Mouse (Mus musculus): ENCODE measurements around the gene Helt. TPM values are rescaled to one million over a fixed set of nuclear protein-coding genes. Genes with fewer than 3 reads are reported as not detected.

Helt gene
- 0.31 and 0.38 TPM in 2 replicates for polyA plus RNA-seq (2012; rRNA removed)

DNA sequence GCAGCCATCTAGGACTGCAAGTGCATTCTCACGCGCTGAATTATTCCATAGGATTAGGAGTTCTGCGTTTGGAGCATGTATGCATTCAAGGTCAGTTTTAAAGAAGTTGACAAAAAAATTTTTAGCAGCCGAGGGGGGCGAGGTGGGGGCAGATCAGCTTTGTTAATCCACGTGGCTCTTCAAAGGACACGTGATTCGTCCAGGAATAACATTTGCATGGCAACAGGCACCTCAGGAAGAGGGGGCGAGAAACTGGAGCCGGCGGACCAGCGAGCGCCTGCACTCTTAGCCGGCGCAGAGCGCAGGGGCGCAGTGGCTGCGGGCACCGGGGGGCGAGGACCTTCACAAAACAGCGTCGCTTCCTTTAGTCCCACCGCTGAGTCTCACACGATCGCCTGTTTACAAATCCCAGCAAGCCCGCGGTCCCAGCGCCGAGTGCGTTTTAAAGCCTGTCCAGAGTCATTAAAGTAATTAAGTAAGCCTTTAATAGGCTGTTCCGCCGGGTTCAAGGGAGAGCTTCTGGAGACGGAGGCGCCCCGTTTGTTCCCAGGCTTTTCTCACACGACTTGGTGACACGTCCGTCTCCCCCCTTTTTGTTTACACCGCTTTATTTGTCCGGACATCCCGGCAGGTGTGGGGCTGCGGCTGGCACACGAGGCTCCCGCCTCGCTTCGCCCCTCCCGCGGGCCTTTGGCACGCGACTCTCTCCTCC is at the start of gene Helt:
TSS of gene Helt (minus strand) at position 491 of the 712 bp plus-strand sequence.
- H3K27ac ChIP-seq (ENCODE audit: insufficient read depth, low read length): no peak within 1 kb of the TSS
- H3K4me3 ChIP-seq (ENCODE audit: insufficient read depth, low read length): no peak within 1 kb of the TSS
- no peaks in the 10 kb centered on the region for H3K4me1 ChIP-seq (ENCODE audit: control insufficient read depth, insufficient read depth, low read length)
- TF ChIP-seq POLR2A (IDR thresholded peaks at IDR 0.05; ENCODE audit: extremely low read depth, insufficient read depth, low read length) (no peak), CTCF (IDR thresholded peaks at IDR 0.05; ENCODE audit: extremely low read depth, insufficient read depth, low read length) (no peak)

DNA sequence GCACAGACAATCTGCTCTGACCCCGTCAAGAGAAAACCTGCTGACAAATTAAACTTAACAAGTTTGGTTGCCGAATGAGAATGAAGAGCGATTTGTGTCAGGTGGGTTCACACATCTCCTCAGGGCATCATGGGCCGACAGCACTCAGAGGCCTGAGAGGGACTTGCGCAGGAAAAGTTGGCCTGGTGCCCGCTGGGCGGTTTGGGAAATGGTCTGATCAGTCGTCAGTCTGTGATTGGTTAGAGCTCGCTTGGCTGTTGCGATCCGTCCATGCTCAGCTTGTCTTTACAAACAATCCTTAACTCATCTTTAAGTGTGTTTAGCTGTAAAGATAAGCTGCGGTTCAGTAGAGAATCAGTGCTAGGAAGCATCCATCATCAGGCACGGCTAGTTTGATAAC is 47.8 kb upstream of the Helt start:
- H3K4me3 ChIP-seq (ENCODE audit: insufficient read depth, low read length): no peak overlapping the region
- no peaks in the 10 kb centered on the region for H3K4me1 ChIP-seq (ENCODE audit: control insufficient read depth, insufficient read depth, low read length)
- H3K27ac ChIP-seq (ENCODE audit: insufficient read depth, low read length): no peak overlapping the region
- TF ChIP-seq CTCF (IDR thresholded peaks at IDR 0.05; ENCODE audit: extremely low read depth, insufficient read depth, low read length): no peak
- no peak for TF ChIP-seq POLR2A (IDR thresholded peaks at IDR 0.05; ENCODE audit: extremely low read depth, insufficient read depth, low read length)

DNA sequence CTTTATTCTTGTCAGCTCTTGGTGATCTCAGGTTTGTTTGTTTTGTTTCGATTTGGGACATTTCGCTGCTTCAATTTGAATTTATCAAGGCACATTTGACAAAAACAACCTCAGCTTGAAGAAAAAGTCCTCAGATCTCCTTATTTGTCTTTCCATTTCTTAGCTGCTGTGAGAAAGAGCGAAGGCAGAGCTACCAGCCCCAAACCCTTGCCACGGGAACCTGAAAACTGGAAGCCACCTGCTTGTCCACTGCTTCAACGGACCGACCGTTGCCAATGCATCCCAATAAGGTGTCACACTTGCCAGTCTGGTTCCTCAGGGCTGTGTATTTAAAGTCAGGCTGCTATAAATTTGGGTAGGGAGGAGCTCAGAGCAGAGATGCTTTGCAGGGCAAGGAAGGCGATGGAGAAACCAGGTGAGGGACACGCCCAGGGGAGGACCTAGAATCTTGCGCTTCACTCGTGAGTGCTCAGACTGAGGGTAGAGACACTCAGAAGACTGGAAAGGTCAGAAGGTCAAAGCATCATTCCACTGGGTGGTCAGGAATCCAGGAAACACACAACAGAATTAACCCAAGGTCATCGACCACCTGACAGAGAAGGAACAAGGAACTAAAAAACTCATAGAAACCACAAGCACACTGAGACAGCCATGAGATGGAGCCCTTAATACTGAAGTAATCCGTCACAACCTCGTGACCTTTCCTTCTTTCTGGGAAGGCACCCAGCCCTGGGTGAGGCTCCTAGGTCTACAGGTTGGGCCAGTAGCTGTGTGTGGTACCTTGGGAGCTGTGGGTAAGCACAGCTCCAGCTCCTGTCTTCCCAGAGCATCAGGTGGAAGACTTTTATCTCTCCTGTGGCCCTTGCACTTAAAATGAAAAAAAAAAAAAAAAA is 46.2 kb upstream of the Helt start:
- H3K4me1 ChIP-seq (ENCODE audit: control insufficient read depth, insufficient read depth, low read length): no peaks in the 10 kb centered on the region
- no peak overlapping the region for H3K27ac ChIP-seq (ENCODE audit: insufficient read depth, low read length)
- TF ChIP-seq POLR2A (IDR thresholded peaks at IDR 0.05; ENCODE audit: extremely low read depth, insufficient read depth, low read length) (no peak), CTCF (IDR thresholded peaks at IDR 0.05; ENCODE audit: extremely low read depth, insufficient read depth, low read length) (no peak)
- no peak overlapping the region for H3K4me3 ChIP-seq (ENCODE audit: insufficient read depth, low read length)

DNA sequence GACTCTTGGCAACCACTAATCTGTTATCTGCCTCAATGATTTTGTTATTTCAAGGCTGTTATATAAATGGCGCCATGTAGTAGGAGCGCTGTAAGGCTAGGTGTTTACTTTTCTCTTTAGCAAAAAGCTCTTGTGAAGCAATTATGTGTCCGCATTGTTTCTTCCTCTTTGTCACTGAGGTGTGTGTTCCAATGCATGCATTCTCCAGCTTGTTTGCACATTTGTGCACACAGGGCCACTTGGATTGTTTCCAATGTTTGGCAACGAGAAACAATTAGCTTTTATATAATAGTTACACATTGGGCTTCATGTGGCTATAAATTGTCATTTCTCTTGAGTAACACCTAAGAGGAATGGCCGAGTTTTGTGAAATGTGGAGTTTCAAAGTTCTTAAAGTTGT is 44.8 kb upstream of the Helt start:
- Histone ChIP-seq H3K4me1 (ENCODE audit: control insufficient read depth, insufficient read depth, low read length) (no peaks in the 10 kb centered on the region), H3K27ac (ENCODE audit: insufficient read depth, low read length) (no peak overlapping the region), H3K4me3 (ENCODE audit: insufficient read depth, low read length) (no peak overlapping the region)
- TF ChIP-seq CTCF (IDR thresholded peaks at IDR 0.05; ENCODE audit: extremely low read depth, insufficient read depth, low read length): no peak

DNA sequence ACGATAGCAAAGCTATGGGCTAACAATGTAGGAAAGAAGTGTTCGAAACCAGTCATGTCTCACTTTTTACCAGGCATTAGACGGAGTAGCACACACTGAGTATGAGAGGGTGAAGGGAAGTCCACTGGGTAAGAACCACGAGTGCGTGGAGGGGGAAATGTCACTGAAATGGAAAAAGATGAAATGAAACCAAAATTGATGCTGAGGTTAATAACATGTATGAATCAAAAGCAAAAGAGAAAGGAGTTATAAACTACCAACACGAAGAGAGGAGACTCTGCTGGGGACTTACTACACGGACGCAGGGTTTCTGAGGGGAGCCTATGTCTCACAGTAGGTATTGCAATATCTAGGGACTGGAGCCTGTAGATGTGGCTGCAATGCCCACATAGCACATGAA is 41.9 kb upstream of the Helt start:
- Histone ChIP-seq H3K4me1 (ENCODE audit: control insufficient read depth, insufficient read depth, low read length) (no peaks in the 10 kb centered on the region), H3K4me3 (ENCODE audit: insufficient read depth, low read length) (no peak overlapping the region), H3K27ac (ENCODE audit: insufficient read depth, low read length) (no peak overlapping the region)
- TF ChIP-seq CTCF (IDR thresholded peaks at IDR 0.05; ENCODE audit: extremely low read depth, insufficient read depth, low read length) (no peak), POLR2A (IDR thresholded peaks at IDR 0.05; ENCODE audit: extremely low read depth, insufficient read depth, low read length) (no peak)

DNA sequence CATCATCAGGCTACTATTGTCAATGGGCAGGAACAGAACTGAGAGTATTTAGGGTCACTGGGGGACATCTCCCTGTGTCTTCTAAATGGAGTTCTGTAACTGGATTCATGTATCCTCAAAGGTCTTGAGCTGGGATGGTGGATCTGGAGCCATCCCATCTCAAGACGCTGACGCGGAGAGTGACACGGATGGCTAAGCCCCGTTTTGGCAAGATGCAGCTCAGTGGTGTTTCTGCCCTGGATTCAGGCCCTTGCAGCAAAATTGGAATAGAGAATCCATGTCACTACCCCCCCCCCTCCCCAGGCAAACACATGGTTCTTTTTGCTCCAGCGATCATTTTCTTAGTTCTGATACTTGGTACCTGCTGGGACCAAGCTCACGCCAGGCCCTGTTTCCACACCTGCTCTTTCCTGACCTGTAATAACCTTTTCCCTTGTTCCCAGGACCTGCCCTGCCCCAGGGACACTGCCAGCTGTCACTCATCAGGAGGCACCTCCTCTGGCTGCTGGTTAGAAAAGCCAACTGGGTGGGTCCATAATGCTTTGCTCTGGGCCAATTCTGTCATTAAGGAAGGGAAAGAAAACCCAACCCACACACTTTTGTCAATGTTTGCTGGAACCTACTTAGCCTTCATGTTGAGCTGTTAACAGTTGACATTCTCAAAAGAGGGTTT is 38.1 kb upstream of the Helt start:
- TF ChIP-seq CTCF (IDR thresholded peaks at IDR 0.05; ENCODE audit: extremely low read depth, insufficient read depth, low read length) (no peak), POLR2A (IDR thresholded peaks at IDR 0.05; ENCODE audit: extremely low read depth, insufficient read depth, low read length) (no peak)
- no peak overlapping the region for H3K27ac ChIP-seq (ENCODE audit: insufficient read depth, low read length)
- no peaks in the 10 kb centered on the region for H3K4me1 ChIP-seq (ENCODE audit: control insufficient read depth, insufficient read depth, low read length)
- no peak overlapping the region for H3K4me3 ChIP-seq (ENCODE audit: insufficient read depth, low read length)

DNA sequence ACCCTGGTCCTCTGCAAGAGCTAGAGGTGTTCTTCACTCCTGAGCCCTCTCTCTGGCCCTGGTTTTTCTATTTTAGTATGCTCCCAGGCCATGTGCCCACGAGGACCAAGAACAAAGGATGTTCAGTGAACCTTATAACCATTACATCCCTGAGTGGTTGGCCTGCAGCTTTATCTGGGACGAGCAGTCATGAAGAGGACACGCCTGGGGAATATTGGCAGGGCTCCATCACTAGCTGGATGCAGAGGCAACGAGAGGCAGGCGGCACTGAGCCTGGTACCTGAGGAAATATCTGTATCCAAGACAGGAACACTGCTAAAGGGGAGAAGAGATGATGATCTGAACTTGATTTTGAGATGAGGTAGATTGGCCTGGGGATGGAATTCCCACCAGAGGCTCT is 37.3 kb upstream of the Helt start:
- H3K4me3 ChIP-seq (ENCODE audit: insufficient read depth, low read length): no peak overlapping the region
- no peaks in the 10 kb centered on the region for H3K4me1 ChIP-seq (ENCODE audit: control insufficient read depth, insufficient read depth, low read length)
- no peak overlapping the region for H3K27ac ChIP-seq (ENCODE audit: insufficient read depth, low read length)
- TF ChIP-seq CTCF (IDR thresholded peaks at IDR 0.05; ENCODE audit: extremely low read depth, insufficient read depth, low read length) (no peak), POLR2A (IDR thresholded peaks at IDR 0.05; ENCODE audit: extremely low read depth, insufficient read depth, low read length) (no peak)

DNA sequence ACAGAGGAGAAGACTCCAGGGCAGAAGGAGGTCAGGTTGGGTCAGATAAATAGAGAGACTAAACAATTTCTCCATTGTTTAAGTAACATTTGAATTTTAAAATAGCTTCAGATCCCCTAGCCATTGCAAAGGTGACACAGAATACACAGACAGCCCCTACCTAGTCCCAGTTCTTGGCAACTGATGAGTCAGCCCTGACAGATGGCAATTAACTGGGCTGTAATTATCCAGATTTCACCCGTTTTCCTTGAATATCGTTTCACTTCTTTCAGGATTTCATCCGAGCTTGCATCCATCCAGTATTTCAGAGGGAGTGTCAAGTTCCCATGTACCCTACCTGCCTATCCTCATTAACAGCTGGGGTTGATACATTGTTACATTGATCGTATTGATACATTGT is 34.9 kb upstream of the Helt start:
- no peaks in the 10 kb centered on the region for H3K4me1 ChIP-seq (ENCODE audit: control insufficient read depth, insufficient read depth, low read length)
- TF ChIP-seq CTCF (IDR thresholded peaks at IDR 0.05; ENCODE audit: extremely low read depth, insufficient read depth, low read length): no peak
- no peak for TF ChIP-seq POLR2A (IDR thresholded peaks at IDR 0.05; ENCODE audit: extremely low read depth, insufficient read depth, low read length)
- H3K4me3 ChIP-seq (ENCODE audit: insufficient read depth, low read length): no peak overlapping the region
- H3K27ac ChIP-seq (ENCODE audit: insufficient read depth, low read length): no peak overlapping the region

DNA sequence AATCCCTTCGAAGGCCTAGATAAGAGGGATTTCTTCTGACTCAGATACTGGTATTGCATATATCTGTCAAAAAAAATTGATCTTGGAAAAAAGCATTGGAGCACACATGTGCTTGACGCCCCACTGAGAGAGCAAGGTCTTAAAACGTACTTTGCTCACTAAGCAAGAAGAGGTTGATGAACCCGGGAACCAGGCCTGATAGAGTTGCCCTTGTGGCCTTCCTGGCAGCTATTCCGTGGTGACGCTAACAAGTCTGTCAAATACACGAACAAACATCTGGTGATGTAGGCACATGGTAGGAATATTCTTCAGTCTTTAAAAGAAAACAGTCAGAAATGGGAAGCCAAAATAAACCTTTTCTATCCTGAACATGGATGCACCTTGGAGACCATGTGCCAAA is 32.8 kb upstream of the Helt start:
- TF ChIP-seq POLR2A (IDR thresholded peaks at IDR 0.05; ENCODE audit: extremely low read depth, insufficient read depth, low read length) (no peak), CTCF (IDR thresholded peaks at IDR 0.05; ENCODE audit: extremely low read depth, insufficient read depth, low read length) (no peak)
- no peak overlapping the region for H3K27ac ChIP-seq (ENCODE audit: insufficient read depth, low read length)
- no peaks in the 10 kb centered on the region for H3K4me1 ChIP-seq (ENCODE audit: control insufficient read depth, insufficient read depth, low read length)
- no peak overlapping the region for H3K4me3 ChIP-seq (ENCODE audit: insufficient read depth, low read length)
